Comparison of ENCODE assay signal across 9 mouse cellular contexts in the genomic region with DNA sequence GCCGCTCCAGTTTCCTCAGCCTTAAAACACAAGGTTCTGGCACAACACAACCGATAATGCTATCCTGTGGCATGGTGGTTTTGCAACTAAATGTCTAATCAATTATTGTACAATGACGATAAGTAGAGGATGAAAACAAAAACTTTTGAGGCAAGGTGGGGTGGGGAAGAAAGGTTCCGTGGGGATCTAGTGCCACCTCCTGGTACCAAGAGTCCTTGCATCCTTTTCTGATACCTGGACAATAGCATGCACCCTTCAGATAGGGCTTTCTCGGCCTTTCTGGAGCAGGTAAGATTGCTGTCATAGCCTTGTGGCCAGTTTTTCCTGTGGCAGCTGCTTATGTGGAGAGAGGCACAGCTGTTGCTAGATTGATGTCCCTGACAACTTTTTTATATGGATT. TPM values are rescaled to one million over a fixed set of nuclear protein-coding genes. Genes with fewer than 3 reads are reported as not detected.
DNase-seq lines count a peak whose midpoint lies in the region; ATAC-seq and TF ChIP-seq lines count a peak whose summit lies in the region.
"Had no signal": no experiment of that assay in that cellular context is flagged by ENCODE, and none has a peak within 500 bp of the region (broad histone marks: within the 10 kb centered on the region; RNA-seq: fewer than 3 reads in every experiment).

No protein-coding gene starts in this region.

- no peak for ATAC-seq in heart, embryonic 12.5 days (ENCODE audit: insufficient number of reproducible peaks, low FRiP score)
- ATAC-seq in forebrain, embryonic 13.5 days: 0 out of 2 replicates have a peak, but pooled peaks have one; percentile 45
- no peak for ATAC-seq in midbrain, postnatal 0 days (ENCODE audit: low FRiP score)
- no peak for ATAC-seq in monocyte, adult 5-6 weeks (replicated peaks; ENCODE audit: insufficient number of reproducible peaks, low FRiP score, low TSS enrichment, poor library complexity, severe bottlenecking)

- 30% methylated on average over 5 of the region's 5 CpGs for WGBS in heart, embryonic 12.5 days
- WGBS in heart, embryonic 10.5 days: 33% methylated on average over 5 of the region's 5 CpGs
- 26% methylated on average over 5 of the region's 5 CpGs for WGBS in forebrain, embryonic 13.5 days
- WGBS in midbrain, postnatal 0 days: 31% methylated on average over 5 of the region's 5 CpGs

- no peak overlapping the region for H3K4me3 ChIP-seq in heart, embryonic 12.5 days
- H3K4me3 ChIP-seq in heart, embryonic 10.5 days: no peak overlapping the region
- H3K4me3 ChIP-seq in forebrain, embryonic 13.5 days: no peak overlapping the region
- H3K4me3 ChIP-seq in midbrain, postnatal 0 days (ENCODE audit: low read depth, low read length): no peak overlapping the region

- H3K36me3 ChIP-seq in heart, embryonic 12.5 days: no peaks in the 10 kb centered on the region
- H3K36me3 ChIP-seq in heart, embryonic 10.5 days: no peaks in the 10 kb centered on the region
- H3K36me3 ChIP-seq in forebrain, embryonic 13.5 days (ENCODE audit: poor library complexity, severe bottlenecking): no peaks in the 10 kb centered on the region
- H3K36me3 ChIP-seq in midbrain, postnatal 0 days (ENCODE audit: insufficient read depth, low read length): no peaks in the 10 kb centered on the region

- H3K9me3 ChIP-seq in heart, embryonic 12.5 days (replicated peaks): no peaks in the 10 kb centered on the region
- no peaks in the 10 kb centered on the region for H3K9me3 ChIP-seq in heart, embryonic 10.5 days
- H3K9me3 ChIP-seq in forebrain, embryonic 13.5 days (replicated peaks): no peaks in the 10 kb centered on the region
- no peaks in the 10 kb centered on the region for H3K9me3 ChIP-seq in midbrain, postnatal 0 days (ENCODE audit: low read length)

- no peak for DNase-seq in heart, embryonic 10.5 days (ENCODE audit: low spot score)
- peak; percentile 22 for DNase-seq in urinary bladder, postnatal 14 days (ENCODE audit: low spot score)
- DNase-seq in urinary bladder, adult 2 months (ENCODE audit: low spot score): no peak
- DNase-seq in layer of hippocampus, postnatal 36 days: peak; percentile 4 to 13
- DNase-seq in midbrain, postnatal 0 days (ENCODE audit: low spot score): peak; percentile 40

- no peaks in the 10 kb centered on the region for H3K27me3 ChIP-seq in heart, embryonic 12.5 days (replicated peaks)
- no peaks in the 10 kb centered on the region for H3K27me3 ChIP-seq in heart, embryonic 10.5 days (ENCODE audit: insufficient read depth, poor library complexity, severe bottlenecking)
- H3K27me3 ChIP-seq in forebrain, embryonic 13.5 days: no peaks in the 10 kb centered on the region
- H3K27me3 ChIP-seq in midbrain, postnatal 0 days (ENCODE audit: insufficient read depth, low read length): no peaks in the 10 kb centered on the region

- no peak overlapping the region for H3K9ac ChIP-seq in heart, embryonic 12.5 days
- H3K9ac ChIP-seq in forebrain, embryonic 13.5 days: no peak overlapping the region
- H3K9ac ChIP-seq in midbrain, postnatal 0 days (replicated peaks; ENCODE audit: low read length, poor library complexity, severe bottlenecking): no peak overlapping the region

- peak; percentile 87 for TF ChIP-seq CTCF in midbrain, postnatal 0 days (IDR thresholded peaks at IDR 0.05)

- no peak overlapping the region for H3K27ac ChIP-seq in heart, embryonic 12.5 days (ENCODE audit: poor library complexity, severe bottlenecking)
- no peak overlapping the region for H3K27ac ChIP-seq in heart, embryonic 10.5 days
- no peak overlapping the region for H3K27ac ChIP-seq in forebrain, embryonic 13.5 days
- H3K27ac ChIP-seq in midbrain, postnatal 0 days (ENCODE audit: low read depth, low read length): no peak overlapping the region

- peak overlapping the region; percentile 21; the same call in 1 of the 2 replicates for H3K4me2 ChIP-seq in heart, embryonic 12.5 days
- H3K4me2 ChIP-seq in forebrain, embryonic 13.5 days: no peak overlapping the region
- H3K4me2 ChIP-seq in midbrain, postnatal 0 days (ENCODE audit: low read depth, low read length, poor library complexity, severe bottlenecking): no peak overlapping the region

- no peaks in the 10 kb centered on the region for H3K4me1 ChIP-seq in heart, embryonic 12.5 days (replicated peaks)
- H3K4me1 ChIP-seq in heart, embryonic 10.5 days: no peaks in the 10 kb centered on the region
- H3K4me1 ChIP-seq in forebrain, embryonic 13.5 days: no peaks in the 10 kb centered on the region
- H3K4me1 ChIP-seq in midbrain, postnatal 0 days (ENCODE audit: insufficient read depth, low read length): no peaks in the 10 kb centered on the region

RNA-seq across cellular contexts. Expression of a gene that starts 13.5 kb away (rescaled TPM):
- polyA plus RNA-seq in heart, embryonic 12.5 days (2016; fragmentation: Nextera tagmentation; extraction: Ambion mirVana): not detected in 2 replicates
- polyA plus RNA-seq in heart, embryonic 10.5 days (2016; fragmentation: Nextera tagmentation; extraction: Ambion mirVana): not detected in 2 replicates
- polyA plus RNA-seq in urinary bladder, adult 2 months (2012; rRNA removed): 0.69 and 0.96 TPM in 2 replicates
- polyA plus RNA-seq in forebrain, embryonic 13.5 days (2015; fragmentation: Nextera tagmentation; extraction: Ambion mirVana): not detected in 2 replicates
- not detected for total RNA-seq in layer of hippocampus, postnatal 36 days (2021)
- total RNA-seq in midbrain, postnatal 0 days (2014; rRNA removed): not detected in 2 replicates
- not detected in 2 replicates for polyA plus RNA-seq in midbrain, postnatal 0 days (2015; fragmentation: Nextera tagmentation; extraction: Ambion mirVana)
- total RNA-seq in monocyte, adult 5-6 weeks (2017): not detected in 3 replicates
- total RNA-seq: layer of hippocampus, postnatal 25 days had no signal

RNA-seq across cellular contexts. Expression of a gene that starts 35.1 kb away (rescaled TPM):
- polyA plus RNA-seq in heart, embryonic 12.5 days (2016; fragmentation: Nextera tagmentation; extraction: Ambion mirVana): 0.76 and 0.93 TPM in 2 replicates
- polyA plus RNA-seq in heart, embryonic 10.5 days (2016; fragmentation: Nextera tagmentation; extraction: Ambion mirVana): 0.20 and 0.38 TPM in 2 replicates
- polyA plus RNA-seq in urinary bladder, adult 2 months (2012; rRNA removed): 0.37 and 0.57 TPM in 2 replicates
- polyA plus RNA-seq in forebrain, embryonic 13.5 days (2015; fragmentation: Nextera tagmentation; extraction: Ambion mirVana): 0.37 and 0.53 TPM in 2 replicates
- 1 to 10 TPM in 1 of 2 experiments, under 1 TPM in 1; 0.91 to 1.1 TPM for total RNA-seq in layer of hippocampus, postnatal 36 days (2021)
- total RNA-seq in midbrain, postnatal 0 days (2014; rRNA removed): 0.24 and 0.77 TPM in 2 replicates
- polyA plus RNA-seq in midbrain, postnatal 0 days (2015; fragmentation: Nextera tagmentation; extraction: Ambion mirVana): 1.8 and 2.1 TPM in 2 replicates
- total RNA-seq in monocyte, adult 5-6 weeks (2017): 0.29 to 0.32 TPM in 2 of 3 replicates, not detected in the other

Comparison
In these comparisons a context has a peak if more than half of its experiments do, and no peak if none do; other contexts are left out.
1. DNase-seq: peak in urinary bladder, postnatal 14 days (single experiment), layer of hippocampus, postnatal 36 days (2 of 2) and midbrain, postnatal 0 days (single experiment); none in heart, embryonic 10.5 days (single experiment) and urinary bladder, adult 2 months (single experiment).